Mouse (Mus musculus) right cerebral cortex, postnatal 10 days (tissue): ENCODE results near the gene Cabp2.
"Not testable (repeated sequence)": the region's sequence is repeated elsewhere in the genome, so short reads cannot be mapped to it uniquely, and the experiment has no call there.

Experiments used
- DNase-seq, 2 experiments: peaks; one replicate each; pipeline ENCODE4 v3.0.0; 2021; ENCODE audit warnings: low spot score in 2 of 2

Cabp2 gene

DNA sequence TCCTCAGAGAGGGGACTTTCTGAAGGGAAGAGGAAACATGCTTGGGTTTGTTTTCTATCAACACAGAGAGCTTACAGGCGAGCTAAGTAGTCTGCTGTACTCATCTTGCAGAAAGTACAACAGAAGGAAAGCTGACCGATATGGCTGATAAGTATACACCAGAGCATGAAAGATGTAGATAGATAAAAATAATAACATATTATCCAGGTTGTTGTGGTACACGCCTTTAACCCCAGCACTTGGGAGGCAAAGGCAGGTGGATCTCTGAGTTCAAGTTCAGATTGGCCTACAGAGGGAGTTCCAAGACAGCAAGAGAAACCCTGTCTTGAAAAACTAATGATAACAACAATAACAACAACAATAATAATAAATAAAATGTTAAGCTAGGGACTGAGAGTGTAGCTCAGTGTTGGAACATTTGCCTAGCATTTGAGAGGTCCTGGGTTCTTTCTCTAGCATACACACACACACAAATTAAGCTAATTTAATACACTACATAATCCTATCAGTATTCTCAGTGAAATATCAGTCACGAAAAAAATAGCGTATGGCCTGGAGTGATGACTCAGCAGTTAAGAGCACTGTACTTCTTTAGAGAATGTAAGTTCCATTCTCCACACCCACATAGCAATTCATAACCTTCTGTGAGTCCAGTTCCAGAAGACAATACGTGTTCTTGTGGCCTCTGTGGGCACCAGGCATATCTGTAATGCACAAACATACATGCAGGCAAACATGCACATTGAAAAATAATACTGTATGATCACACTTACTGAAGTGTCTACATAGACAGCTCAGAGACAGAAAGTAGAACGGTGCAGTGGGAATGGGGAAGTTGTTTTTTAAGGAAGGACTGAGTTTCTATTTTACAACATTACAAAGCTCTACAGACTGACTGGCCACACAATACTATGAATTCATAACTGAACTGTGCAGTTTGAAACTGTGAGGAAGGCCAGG lies 41.3 kb downstream of the Cabp2 start:
- no peak for DNase-seq

DNA sequence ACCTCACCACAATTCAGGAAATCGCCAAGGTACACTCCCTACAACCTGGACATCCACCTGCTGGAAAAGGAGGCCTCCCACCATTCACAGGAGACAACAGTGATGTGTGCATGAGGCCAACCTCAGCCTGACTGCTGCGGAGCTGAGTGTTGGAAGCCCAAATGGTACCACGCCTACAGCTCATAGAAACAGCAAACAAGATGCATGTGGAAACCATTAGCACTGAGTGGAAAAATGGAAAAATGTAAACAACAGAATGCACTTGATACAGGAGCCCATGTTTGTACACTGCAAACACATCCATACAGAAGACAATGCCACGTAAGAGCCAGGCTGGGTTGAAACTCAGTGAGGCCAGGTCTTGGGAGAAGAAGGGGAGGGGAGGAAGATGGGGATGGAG lies 43.1 kb downstream of the Cabp2 start:
- DNase-seq: no peak

DNA sequence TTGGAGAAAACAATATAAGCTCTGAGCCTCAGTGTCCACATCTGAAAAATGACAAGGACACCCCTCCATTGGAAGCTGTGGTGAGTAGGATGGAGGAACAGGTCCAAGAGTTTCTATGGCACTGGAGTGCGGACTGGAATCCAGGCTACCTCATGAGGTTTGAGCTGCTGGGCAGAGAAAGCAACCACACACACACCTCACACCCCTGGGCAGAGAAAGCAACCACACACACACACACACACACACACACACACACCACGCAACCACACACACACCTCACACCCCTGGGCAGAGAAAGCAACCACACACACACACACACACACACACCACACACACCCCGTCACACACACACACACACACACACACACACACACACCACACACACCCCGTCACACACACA lies 43.9 kb downstream of the Cabp2 start:
- DNase-seq: peak in 1 of 2 experiments; percentile 45

DNA sequence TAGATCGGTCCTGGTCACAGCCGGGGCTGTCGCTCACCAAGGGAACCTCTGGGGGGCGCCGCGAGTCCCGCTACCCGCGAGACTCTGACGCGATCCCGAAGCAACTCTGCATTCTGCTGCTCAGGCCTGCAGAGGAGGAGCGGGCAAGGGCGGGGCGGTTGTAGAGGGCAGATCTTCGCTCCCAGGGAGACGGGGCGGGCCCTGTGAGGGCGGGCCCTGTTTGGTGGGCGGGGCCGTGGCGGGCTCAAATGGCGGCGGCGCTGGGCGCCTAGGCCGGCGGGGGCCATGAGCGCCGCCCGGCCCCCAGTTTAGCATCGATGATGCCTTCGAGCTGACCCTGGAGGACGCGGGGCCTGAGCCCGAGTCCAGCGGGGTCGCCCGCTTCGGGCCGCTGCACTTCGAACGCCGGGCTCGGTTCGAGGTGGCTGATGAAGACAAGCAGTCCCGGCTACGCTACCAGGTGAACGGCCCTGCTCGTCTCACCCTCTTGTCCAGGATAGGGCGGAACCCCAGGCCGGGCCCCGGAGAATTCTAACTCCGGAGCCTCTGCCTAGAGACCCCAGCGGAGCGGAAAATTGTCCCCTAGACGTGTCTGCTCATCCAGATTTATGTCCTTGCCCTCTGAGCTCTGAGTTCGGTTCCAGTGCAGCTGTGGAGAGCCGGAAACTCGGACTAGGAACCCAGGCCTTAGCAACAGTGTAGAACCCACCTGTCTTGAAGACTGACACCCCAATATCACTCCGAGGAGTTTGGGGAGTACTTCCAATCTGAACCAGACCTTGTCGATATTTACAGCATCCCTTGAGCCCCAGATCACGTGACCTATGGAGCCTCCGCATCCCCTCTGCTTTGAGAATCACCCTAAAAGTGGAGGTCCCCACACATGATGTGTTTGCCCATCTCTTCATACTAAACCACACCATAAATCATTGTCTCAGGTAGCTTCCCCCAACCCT lies 44.6 kb downstream of the Cabp2 start, which contains the start of gene Aip:
Gene Aip (minus strand): TSS at position 118 of the 956 bp plus-strand sequence.
- peak; percentile 99 for DNase-seq

DNA sequence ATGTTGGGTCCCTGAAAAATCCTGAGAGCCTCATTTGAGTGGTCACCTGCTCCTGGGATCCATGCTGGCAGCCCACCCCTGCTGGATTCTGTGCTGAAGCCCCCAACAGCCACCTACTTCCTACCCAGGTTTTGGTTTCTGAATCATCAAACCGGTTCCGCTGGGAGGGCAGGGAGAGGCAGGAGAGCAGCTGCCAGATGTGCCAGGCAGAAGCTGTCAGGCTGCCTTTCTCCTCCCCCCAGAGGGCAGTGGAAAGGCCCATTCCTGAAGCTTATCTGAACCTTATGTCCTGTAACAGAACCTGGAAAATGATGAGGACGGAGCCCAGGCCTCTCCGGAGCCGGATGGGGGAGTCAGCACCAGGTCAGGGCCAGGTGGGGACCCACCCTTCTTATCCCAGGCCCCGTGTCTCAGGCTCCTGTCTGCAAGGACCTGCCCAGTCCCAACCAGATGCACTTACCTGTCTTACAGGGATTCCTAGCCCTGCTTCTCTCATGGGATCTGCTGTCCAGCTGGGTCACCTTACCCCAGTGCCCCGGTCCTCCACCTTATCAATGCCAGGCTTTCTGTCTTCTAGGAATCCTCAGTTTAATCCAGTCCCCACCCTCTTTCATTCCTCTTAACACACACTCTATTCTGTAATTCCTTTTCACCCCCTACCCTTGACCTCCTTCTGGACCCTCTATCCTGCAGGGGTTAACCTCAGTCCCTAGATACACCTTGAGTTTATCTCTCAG lies 45.5 kb downstream of the Cabp2 start:
- no peak for DNase-seq

DNA sequence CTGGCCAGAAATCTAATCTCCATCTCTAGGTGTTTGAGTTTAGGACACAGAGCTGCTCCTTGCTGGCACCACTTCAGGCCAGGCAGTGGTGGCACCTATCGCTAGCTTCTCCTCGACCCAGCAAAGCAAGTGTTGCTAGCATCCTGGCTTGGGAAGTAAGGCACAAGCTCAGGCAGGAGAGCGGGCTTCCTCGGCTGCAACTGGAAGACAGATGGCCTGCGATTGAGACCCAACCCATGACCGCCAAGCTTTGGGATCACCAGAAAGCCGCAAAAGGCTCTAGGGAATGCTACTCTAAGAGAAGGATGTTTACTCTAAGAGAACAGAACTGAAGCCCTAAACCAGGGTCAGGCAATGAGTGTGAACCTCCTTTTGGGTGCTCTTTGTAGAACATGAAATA lies 48.1 kb downstream of the Cabp2 start:
- no peak for DNase-seq

DNA sequence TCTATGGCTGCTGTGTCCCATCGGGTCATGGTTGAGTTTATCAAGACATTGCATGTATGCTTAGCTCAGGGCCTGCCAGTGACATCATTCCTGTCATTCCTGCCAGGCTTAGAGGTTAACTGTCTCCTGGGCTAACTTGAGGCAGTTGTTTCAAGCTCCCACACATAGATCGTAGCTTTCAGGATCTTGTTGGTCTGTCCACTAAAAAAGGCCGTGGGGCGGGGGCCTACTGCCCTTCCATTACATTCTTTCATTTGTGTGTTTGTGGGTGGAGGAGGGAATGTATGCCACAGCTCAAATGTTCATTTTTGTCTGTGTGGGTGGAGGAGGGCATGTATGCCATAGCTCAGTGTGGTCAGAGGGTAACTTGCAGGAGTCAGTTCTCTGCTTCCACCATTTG lies 48.7 kb downstream of the Cabp2 start:
- DNase-seq: no peak

DNA sequence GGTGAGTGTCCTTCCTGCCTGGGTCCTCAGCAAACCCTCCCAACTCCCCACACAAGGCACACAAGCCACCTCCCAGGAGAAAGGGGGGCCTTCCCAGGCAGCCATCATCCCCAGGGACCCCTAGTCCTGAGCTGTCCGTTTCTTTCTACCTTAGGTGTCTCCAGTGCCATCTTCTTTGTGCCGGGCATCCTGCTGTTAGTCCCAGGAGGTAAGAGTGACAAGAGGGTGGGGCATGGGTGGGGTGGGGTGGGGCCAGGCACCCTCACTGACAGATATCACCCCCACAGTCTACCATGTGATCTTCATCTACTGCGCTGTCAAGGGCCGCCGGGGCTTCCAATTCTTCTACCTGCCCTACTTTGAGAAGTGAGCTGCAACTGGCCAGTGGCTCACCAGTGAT lies 49.7 kb downstream of the Cabp2 start:
- no peak for DNase-seq

DNA sequence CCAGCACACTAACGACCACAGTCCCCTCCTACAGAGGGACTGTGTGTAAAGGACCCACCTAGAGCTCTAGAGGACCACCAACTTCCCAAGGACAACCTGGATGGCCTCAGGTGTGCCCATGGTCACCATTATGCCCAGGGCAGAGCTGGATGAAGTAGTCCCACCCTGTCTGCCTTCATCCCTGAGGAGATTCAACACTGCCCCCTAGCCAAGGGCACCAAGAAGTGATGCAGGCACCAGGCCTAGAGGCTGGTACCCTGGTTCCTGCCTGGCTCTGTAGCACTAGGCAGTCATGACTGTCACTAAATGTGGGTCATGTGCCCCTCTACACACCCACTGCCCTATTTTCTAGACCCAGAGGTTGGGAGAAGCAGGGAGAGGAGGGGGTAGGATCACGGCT lies 50.4 kb downstream of the Cabp2 start:
- DNase-seq: no peak

DNA sequence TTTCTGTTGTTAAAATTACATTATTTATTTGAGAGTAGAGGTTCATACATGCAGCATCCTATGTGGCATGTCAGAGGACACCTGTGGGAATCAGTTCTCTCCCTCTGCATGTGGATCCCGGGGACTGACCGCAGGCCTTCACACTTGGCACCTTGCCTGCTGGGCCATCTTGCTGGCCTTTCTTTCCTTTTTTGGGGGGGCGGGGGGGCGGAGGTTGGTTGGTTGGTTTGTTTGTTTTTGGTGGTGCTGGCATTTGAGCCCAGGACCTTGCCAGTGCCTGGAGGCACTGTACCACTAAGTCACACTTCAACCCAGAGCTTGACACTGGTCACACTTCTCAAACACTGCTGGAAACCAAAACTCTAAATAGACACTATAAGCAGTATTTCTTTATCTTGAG lies 53.0 kb downstream of the Cabp2 start:
- no peak for DNase-seq

DNA sequence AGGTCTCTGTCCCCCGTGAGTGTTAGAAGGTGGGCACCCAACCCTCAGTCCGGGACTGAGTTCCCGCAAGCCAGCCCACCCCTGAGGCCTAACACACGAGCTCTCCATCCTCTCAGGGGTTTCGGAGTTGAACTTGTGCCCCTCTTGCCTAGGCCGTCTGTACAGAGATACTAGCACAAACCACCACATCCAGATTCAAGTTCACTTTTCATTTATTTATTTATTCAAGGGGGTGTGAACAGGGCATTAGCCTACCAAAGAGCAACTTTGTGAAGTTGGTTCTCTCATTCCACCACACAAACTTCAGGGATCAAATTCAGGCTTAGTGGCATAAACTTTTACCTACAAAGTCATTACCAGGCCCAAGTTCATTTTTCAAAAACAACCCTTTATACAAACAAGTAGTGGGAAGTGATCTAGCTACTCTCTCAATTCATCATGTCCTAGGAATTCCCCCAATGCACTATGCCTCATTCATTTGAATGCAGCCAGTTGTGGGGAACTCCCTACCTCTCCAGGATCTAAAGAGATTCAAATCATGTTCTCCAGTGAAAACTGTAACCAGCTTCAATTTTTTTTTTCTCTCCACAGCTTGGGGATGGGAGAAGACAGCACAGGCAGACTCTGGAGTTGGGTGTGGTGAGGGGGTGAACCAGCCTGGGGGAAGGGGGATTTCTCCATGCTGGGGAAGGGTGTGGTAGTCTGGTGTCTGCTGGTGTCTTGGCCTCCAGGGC lies 54.0 kb downstream of the Cabp2 start:
- not testable (repeated sequence) for DNase-seq

DNA sequence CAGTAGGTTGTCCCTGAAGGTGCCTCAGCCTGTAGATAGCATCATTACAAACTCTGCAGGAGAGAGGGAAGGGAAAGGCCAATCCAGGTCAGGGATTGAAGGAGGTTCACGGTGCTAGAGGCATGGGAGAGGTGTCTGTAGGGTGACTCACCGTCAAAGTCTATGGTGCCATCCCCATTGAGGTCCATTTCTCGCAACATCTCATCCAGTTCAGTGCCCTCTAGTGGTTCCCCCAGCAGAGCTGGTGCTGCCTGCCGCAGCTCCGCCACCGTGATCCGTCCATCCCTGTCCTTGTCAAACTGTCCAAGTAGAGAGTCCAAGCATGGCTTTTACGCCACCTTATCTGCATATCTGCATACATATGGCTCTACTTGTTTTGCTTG lies 54.6 kb downstream of the Cabp2 start:
- DNase-seq: not testable (repeated sequence)

DNA sequence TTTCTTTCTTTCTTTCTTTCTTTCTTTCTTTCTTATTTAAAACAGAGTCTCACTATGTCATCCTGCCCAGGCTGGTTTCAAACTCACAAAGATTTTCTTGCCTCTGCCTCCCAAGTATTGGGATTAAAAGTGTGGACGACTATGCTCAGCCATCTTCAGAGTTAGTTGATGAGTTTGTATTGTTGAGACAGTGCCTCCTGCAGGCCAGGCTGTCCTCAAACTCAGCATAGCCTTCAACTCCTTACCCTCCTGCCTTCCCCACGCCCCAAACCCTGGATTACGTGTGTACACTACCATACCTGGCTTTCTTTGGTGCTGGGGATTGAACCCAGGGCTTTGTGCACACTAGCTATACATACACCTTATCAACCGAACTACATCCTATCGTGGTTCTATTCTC lies 55.1 kb downstream of the Cabp2 start:
- DNase-seq: no peak
